Mouse (Mus musculus) bone marrow macrophage, adult 2 months (primary cell): ENCODE measurements around the gene Ap4b1.

ENCODE experiments used
- CTCF ChIP-seq: IDR thresholded peaks from 2 replicates; pipeline ENCODE4 v1.5.1; 2012; ENCODE audit warnings: low read depth, mild to moderate bottlenecking, low read length, moderate library complexity
- POLR2A ChIP-seq: IDR thresholded peaks from 2 replicates; pipeline ENCODE4 v1.6.1; 2012; ENCODE audit warnings: mild to moderate bottlenecking, low read depth, low read length, borderline replicate concordance

- no peak for TF ChIP-seq POLR2A
- TF ChIP-seq CTCF: no peak
Observed at GRCm38 (mm10) chr3:103851481-103851880, 42.2 kb downstream of the Ap4b1 start.
